Mouse (Mus musculus) ES-E14 (cell line): Measurements from ENCODE around the gene Pygo2. TPM values are rescaled to one million over a fixed set of nuclear protein-coding genes. Genes with fewer than 3 reads are reported as not detected.

Experiments used
- DNase-seq: peaks from one replicate; pipeline ENCODE4 v3.0.0-alpha.2; 2013; ENCODE audit warnings: low read depth, low spot score
- H3K27ac ChIP-seq: 2 replicates; pipeline ENCODE4 v1.5.1; 2012; ENCODE audit warnings: low read depth, mild to moderate bottlenecking, low read length, moderate library complexity, mixed read lengths; ENCODE audit not compliant: poor library complexity, insufficient read depth, severe bottlenecking
- H3K36me3 ChIP-seq: 2 replicates; pipeline ENCODE4 v1.6.1; 2012; ENCODE audit warnings: mild to moderate bottlenecking, low read length, moderate library complexity, mixed read lengths; ENCODE audit not compliant: control insufficient read depth, poor library complexity, insufficient read depth, severe bottlenecking
- H3K4me1 ChIP-seq, 2 experiments: fragments of 150-350 bp in 1 of 2; sonication (generic) in 1 of 2; 2 replicates each; pipeline ENCODE4 v1.6.1; 2012; ENCODE audit warnings: low read length in 2 of 2, mild to moderate bottlenecking in 1 of 2, mixed read lengths in 1 of 2; ENCODE audit not compliant: control insufficient read depth in 2 of 2, insufficient read depth in 2 of 2, poor library complexity in 1 of 2
- H3K4me3 ChIP-seq, 2 experiments: fragments of 150-350 bp in 1 of 2; sonication (generic) in 1 of 2; 2 replicates each; pipeline ENCODE4 v1.5.1; 2012; ENCODE audit warnings: low read length in 2 of 2, low read depth in 1 of 2, mild to moderate bottlenecking in 1 of 2, mixed read lengths in 1 of 2; ENCODE audit not compliant: insufficient read depth in 1 of 2, poor library complexity in 1 of 2, severe bottlenecking in 1 of 2
- H3K9ac ChIP-seq: 2 replicates; pipeline ENCODE4 v1.6.1; 2012; ENCODE audit warnings: low read depth, mild to moderate bottlenecking, low read length, mixed read lengths; ENCODE audit not compliant: poor library complexity, insufficient read depth, severe bottlenecking
- H3K9me3 ChIP-seq: fragments of 150-350 bp; sonication (generic); 2 replicates; pipeline ENCODE4 v1.6.1; 2012; ENCODE audit warnings: low read depth, mild to moderate bottlenecking, low read length; ENCODE audit not compliant: control insufficient read depth, insufficient read depth
- CHD2 ChIP-seq: IDR thresholded peaks from 2 replicates; pipeline ENCODE4 v1.6.1; 2014; ENCODE audit warnings: mild to moderate bottlenecking, low read depth, low read length, inconsistent platforms
- HCFC1 ChIP-seq: IDR thresholded peaks from 2 replicates; pipeline ENCODE4 v1.6.1; 2012; ENCODE audit warnings: low read length, inconsistent platforms, borderline replicate concordance; ENCODE audit not compliant: insufficient read depth
- MAFK ChIP-seq: IDR thresholded peaks from 2 replicates; pipeline ENCODE4 v1.6.1; 2014; ENCODE audit warnings: mild to moderate bottlenecking, low read depth, low read length, inconsistent platforms; ENCODE audit not compliant: insufficient read depth
- ZC3H11A ChIP-seq: IDR thresholded peaks from 2 replicates; pipeline ENCODE4 v1.6.1; 2012; ENCODE audit warnings: low read depth, mild to moderate bottlenecking, inconsistent platforms, low read length, borderline replicate concordance
- ZNF384 ChIP-seq: IDR thresholded peaks from 2 replicates; pipeline ENCODE4 v1.6.1; 2012; ENCODE audit warnings: low read depth, low read length, inconsistent platforms
- in situ Hi-C, 2 experiments: fragments of 600-800 bp; cut with MboI; formaldehyde crosslinking; loops; one replicate each; pipeline ENCODE4 v1.15.1; 2025; ENCODE audit warnings: low sequenced_read_pairs in 2 of 2, inconsistent platforms in 1 of 2; ENCODE audit not compliant: unreplicated experiment in 2 of 2
- total RNA-seq: library from RNA; depleted of rRNA; stranded (reverse); fragments of 300-350 nt; gene quantifications from 2 replicates; pipeline ENCODE4 v1.2.3, GENCODE M21; 2012

Pygo2 gene
- total RNA-seq, 1 experiment, result 39.2 TPM

DNA sequence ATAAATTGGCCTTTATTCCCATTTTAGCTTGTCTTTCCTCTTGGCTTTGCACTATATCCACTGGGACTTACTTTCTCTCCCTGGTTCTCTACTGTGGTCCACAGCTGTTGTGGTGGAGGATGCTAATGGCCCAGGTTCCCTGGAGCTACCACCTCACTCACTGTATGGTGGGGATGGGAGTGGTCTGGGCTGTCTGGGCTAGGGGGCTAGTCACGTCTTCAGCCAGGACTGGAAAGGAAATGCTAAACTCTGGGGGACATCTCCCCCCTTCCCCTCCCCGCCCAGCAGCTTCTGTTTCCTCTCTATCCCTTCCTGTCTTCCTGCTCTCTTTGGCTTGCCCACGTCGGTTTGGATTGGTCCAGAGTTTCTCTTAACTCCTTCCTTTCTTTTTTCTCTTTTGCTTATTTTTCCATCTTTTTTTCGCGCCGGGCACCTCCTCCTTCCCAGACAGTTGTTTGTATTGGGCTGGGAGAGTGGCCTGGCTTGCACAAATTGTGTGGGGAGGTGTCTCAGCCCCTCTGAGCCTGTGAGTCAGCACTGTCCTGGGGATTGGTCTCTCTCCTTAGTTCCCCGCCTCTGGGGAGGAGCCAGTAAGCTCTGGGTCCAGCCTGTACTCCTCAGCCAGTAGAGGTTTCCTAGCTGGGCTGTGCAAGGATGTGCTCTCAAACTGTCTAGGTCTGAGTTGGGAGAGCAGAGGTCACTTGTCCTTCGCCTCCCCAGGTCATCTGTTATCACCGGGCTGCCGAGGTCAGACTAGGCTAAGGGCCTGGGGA is 8.8 kb upstream of the Pygo2 start:
- DNase-seq, result no peak
- Histone ChIP-seq H3K4me3 (peak overlapping the region; percentile 65 to 80), H3K4me1 (peaks cover 22 to 28% of the 10 kb centered on the region in 2 experiments), H3K36me3 (peaks cover 23% of the 10 kb centered on the region), H3K9me3 (no peaks in the 10 kb centered on the region), H3K27ac (peak overlapping the region; percentile 70), H3K9ac (peak overlapping the region; percentile 84)
- in situ Hi-C loops, result no loop called here
- TF ChIP-seq HCFC1 (no peak), MAFK (peak; percentile 73)

GRCm38 (mm10) chr3:89421810-89422473 is 8.1 kb upstream of the Pygo2 start:
- peak overlapping the region; percentile 84 for H3K9ac ChIP-seq
- H3K27ac ChIP-seq, result peak overlapping the region; percentile 15; the same call in 1 of the 2 replicates
- peak overlapping the region; percentile 65 to 80 for H3K4me3 ChIP-seq
- in situ Hi-C loops, result no loop called here
- H3K36me3 ChIP-seq, result peaks cover 25% of the 10 kb centered on the region
- H3K9me3 ChIP-seq, result no peaks in the 10 kb centered on the region
- DNase-seq, result no peak
- no peak for TF ChIP-seq CHD2
- TF ChIP-seq ZNF384, result no peak
- no peak for TF ChIP-seq ZC3H11A
- no peak for TF ChIP-seq MAFK
- no peak for TF ChIP-seq HCFC1
- H3K4me1 ChIP-seq, result peaks cover 20 to 26% of the 10 kb centered on the region in 2 experiments

DNA sequence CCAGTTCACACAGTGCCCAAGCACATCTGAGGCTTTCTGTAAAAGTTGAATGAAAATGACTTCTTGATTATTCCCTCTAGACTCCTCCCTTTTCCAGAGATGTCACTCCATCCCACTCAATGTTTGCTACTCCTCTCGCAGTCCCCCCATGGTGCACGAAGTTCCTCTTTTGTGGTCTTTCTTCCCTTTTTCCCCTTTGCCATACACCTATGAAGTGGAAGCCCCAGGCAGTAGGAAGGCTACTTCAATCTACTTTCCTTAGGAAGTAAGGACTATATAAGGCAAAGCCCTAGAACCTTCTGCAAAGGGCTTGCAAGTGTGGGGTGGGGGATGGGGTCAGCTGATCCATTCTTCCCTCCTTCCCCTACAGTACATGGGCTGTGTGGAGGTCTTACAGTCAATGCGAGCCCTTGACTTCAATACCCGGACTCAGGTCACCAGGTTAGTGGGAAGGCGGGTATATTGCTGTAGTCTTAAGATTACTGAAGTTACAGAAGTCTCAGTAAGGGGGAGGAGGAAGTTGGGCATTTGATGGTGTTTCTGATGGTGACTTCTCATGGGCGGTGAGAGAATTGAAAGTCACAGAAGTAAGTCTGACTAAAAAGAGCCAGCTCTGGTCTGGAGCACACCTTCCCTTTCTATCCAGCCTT is 7.3 kb upstream of the Pygo2 start:
- TF ChIP-seq MAFK (no peak), CHD2 (no peak), ZNF384 (no peak), HCFC1 (no peak)
- Histone ChIP-seq H3K27ac (no peak overlapping the region), H3K36me3 (peaks cover 31% of the 10 kb centered on the region), H3K9ac (no peak overlapping the region; the same call in 1 of the 2 replicates), H3K4me3 (peak overlapping the region; percentile 65 to 80; a peak in 3 of 4 replicates), H3K9me3 (no peaks in the 10 kb centered on the region), H3K4me1 (peaks cover 18 to 26% of the 10 kb centered on the region in 2 experiments)
- DNase-seq, result no peak
- in situ Hi-C loops, result no loop called here

GRCm38 (mm10) chr3:89424416-89425140 is 5.4 kb upstream of the Pygo2 start:
- Histone ChIP-seq H3K4me3 (no peak overlapping the region), H3K9me3 (no peaks in the 10 kb centered on the region), H3K36me3 (peaks cover 37% of the 10 kb centered on the region), H3K9ac (no peak overlapping the region), H3K27ac (no peak overlapping the region), H3K4me1 (peaks cover 18 to 26% of the 10 kb centered on the region in 2 experiments)
- in situ Hi-C loops, result no loop called here
- DNase-seq, result no peak
- TF ChIP-seq ZNF384, result no peak
- TF ChIP-seq MAFK, result no peak
- no peak for TF ChIP-seq ZC3H11A
- TF ChIP-seq CHD2, result no peak
- TF ChIP-seq HCFC1, result no peak
